Mouse (Mus musculus) right cerebral cortex, postnatal 25 days (tissue): ENCODE data around the gene Tex33.

Experiments used
- DNase-seq: peaks from one replicate; pipeline ENCODE4 v3.0.0; 2022

Tex33 gene

GRCm38 (mm10) chr15:78413719-78414117 is 18.0 kb upstream of the Tex33 start:
- DNase-seq = no peak

GRCm38 (mm10) chr15:78413083-78413718 is 17.5 kb upstream of the Tex33 start:
- DNase-seq = no peak

- no peak for DNase-seq
These were observed 13.9 kb upstream of the Tex33 start for GRCm38 (mm10) chr15:78409570-78410052.

- DNase-seq = peak; percentile 89
These were observed 10.7 kb upstream of the Tex33 start, which contains the start of gene Mpst for GRCm38 (mm10) chr15:78406293-78406934. Gene Mpst, plus strand, starts transcription at chr15:78406416.

- DNase-seq = peak; percentile 85
These were observed 10.0 kb upstream of the Tex33 start, which contains the start of gene Tst for GRCm38 (mm10) chr15:78405517-78406211. Gene Tst, minus strand, starts transcription at chr15:78405907.

- no peak for DNase-seq
These were observed 9.4 kb upstream of the Tex33 start for GRCm38 (mm10) chr15:78405098-78405497.

- DNase-seq = no peak
These were observed 8.2 kb upstream of the Tex33 start for GRCm38 (mm10) chr15:78403896-78404295.

GRCm38 (mm10) chr15:78403301-78403741 is 7.6 kb upstream of the Tex33 start:
- DNase-seq = no peak

GRCm38 (mm10) chr15:78402423-78402822 is 6.7 kb upstream of the Tex33 start:
- no peak for DNase-seq

GRCm38 (mm10) chr15:78401921-78402320 is 6.2 kb upstream of the Tex33 start:
- no peak for DNase-seq

GRCm38 (mm10) chr15:78401345-78401744 is 5.6 kb upstream of the Tex33 start:
- no peak for DNase-seq

GRCm38 (mm10) chr15:78390855-78391254 is 4.9 kb downstream of the Tex33 start:
- DNase-seq = no peak

- no peak for DNase-seq
These were observed 10.1 kb downstream of the Tex33 start for GRCm38 (mm10) chr15:78385564-78385963.

GRCm38 (mm10) chr15:78384220-78385116 is 11.2 kb downstream of the Tex33 start:
- no peak for DNase-seq

GRCm38 (mm10) chr15:78383450-78384219 is 12.1 kb downstream of the Tex33 start:
- peak; percentile 29 for DNase-seq

GRCm38 (mm10) chr15:78382115-78382514 is 13.6 kb downstream of the Tex33 start:
- no peak for DNase-seq

- no peak for DNase-seq
These were observed 15.0 kb downstream of the Tex33 start for GRCm38 (mm10) chr15:78380741-78381140.

- DNase-seq = no peak
These were observed 15.5 kb downstream of the Tex33 start for GRCm38 (mm10) chr15:78380208-78380607.

- no peak for DNase-seq
These were observed 17.2 kb downstream of the Tex33 start for GRCm38 (mm10) chr15:78378556-78378955.

GRCm38 (mm10) chr15:78377859-78378258 is 17.9 kb downstream of the Tex33 start:
- no peak for DNase-seq

- no peak for DNase-seq
These were observed 21.5 kb downstream of the Tex33 start for GRCm38 (mm10) chr15:78374204-78374603.

GRCm38 (mm10) chr15:78372796-78373195 is 22.9 kb downstream of the Tex33 start:
- no peak for DNase-seq
